Mouse (Mus musculus) urinary bladder, postnatal 14 days (tissue): ENCODE results near the gene 2010003K11Rik.

Experiments used
- DNase-seq: peaks from one replicate; pipeline ENCODE4 v3.0.0; 2021; ENCODE audit warnings: low spot score

Gene 2010003K11Rik

GRCm38 (mm10) chr19:4498062-4498933 lies at the start of gene 2010003K11Rik:
Gene 2010003K11Rik, minus strand, starts transcription at chr19:4498583.
- DNase-seq = no peak

GRCm38 (mm10) chr19:4547801-4548200 lies 49.4 kb upstream of the 2010003K11Rik start:
- DNase-seq = no peak

GRCm38 (mm10) chr19:4545841-4546240 lies 47.5 kb upstream of the 2010003K11Rik start:
- no peak for DNase-seq

GRCm38 (mm10) chr19:4545091-4545490 lies 46.7 kb upstream of the 2010003K11Rik start:
- no peak for DNase-seq

DNA sequence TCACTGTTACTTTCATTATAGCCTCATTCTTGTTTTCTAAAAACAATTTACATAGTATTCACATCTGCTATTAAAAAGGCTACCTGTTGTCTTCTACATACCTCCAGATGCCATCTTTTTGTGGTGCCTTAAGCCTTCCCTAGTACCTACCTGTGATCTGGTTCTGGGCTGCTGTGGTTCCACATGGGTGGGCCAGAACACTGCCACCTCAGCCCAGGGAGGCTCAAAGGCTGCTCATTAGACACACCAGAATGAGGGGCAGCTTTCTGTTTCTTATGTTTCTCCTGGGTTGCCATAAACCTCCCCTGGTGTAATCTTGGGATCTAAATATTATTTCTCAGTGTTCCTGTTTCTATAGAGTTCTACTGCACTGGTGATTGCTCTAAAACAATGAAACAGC lies 43.7 kb upstream of the 2010003K11Rik start:
- DNase-seq = no peak

GRCm38 (mm10) chr19:4540992-4541391 lies 42.6 kb upstream of the 2010003K11Rik start:
- no peak for DNase-seq

DNA sequence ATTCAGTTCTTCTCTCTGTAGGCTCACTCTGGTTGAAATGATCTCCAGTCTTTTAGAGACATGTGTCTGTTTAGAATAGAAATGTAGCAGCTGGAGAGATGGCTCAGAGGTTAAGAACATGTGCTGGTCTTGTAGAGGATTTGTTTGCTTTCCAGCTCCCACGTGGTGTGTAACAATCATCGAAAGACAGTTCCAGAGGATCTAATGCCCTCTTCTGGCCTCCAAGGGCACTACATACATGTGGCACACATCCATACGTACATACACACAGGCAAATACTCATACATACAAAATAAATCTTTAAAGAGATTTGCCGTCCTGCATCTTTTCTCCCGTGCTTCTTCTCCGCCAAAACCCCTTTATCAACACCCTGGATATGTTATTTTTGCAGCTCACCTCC lies 41.9 kb upstream of the 2010003K11Rik start:
- DNase-seq = no peak

DNA sequence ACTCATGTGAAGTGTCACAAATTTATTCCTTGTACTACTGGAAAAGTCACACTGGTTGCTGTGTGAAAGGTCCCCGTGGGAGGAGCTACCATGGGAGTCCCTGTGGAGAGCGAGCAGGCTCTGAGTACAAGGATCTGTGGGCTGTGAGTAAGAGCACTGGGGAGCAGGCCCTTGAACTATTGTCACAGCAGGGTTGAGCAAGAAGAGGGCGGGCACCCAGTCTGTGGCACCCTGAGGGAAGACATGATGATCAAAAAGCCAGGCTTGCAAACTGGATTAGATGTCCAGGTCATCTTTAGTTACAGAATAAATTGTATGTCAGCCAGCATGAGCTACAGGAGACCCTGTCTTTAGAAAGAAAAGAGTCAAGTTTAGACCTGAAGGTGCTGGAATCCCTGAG lies 38.2 kb upstream of the 2010003K11Rik start:
- DNase-seq = no peak

DNA sequence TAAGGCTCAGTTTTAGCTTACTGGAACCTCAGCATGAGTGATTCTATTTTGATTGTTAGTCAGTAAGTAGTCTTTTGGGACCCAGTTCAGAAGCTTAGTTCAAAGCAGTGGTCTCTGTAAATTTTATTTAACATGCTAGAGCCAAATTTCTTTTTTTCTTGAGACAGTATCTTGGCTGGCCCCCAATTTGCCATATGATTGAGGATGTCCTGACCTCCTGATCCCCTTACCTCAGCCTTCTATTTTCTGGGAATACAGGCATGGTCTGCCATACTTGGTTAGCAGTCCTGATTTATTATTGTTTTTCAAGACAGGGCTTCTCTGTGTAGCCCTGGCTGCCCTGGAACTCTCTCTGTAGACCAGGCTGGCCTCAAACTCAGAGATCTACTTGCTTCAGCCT lies 37.5 kb upstream of the 2010003K11Rik start:
- DNase-seq = no peak

- DNase-seq = no peak
Measured at GRCm38 (mm10) chr19:4534646-4535045, 36.3 kb upstream of the 2010003K11Rik start.

DNA sequence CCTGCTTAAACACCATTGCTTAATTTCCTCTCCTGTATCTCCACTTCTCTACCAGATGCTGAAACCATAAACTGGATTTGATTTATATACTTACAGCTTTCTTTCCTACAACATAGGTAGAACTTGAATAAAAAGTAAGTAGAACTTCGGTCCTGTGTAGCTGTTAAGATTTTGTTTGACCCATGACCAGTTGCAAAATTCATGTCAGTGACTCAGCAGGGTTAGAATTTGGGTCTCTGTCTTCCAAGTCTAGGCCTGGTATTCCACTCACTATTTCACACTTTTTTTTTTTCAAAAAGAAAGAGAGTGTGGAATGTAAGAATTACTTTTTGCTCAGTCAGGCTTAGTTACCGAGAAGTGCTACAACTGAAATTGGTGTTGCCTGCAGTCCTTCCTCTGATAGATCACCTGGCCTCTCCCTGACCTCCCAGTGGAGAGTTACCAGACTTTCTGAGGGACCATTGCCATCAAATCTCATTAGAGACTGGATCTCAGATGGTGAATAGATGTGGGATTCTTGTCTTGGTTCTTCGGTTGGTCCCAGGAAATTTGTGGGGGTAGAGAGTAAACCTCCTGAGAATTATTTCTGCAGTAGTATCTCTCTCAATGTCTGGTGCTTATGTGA lies 23.2 kb upstream of the 2010003K11Rik start:
- no peak for DNase-seq

GRCm38 (mm10) chr19:4517483-4517882 lies 19.1 kb upstream of the 2010003K11Rik start:
- no peak for DNase-seq

DNA sequence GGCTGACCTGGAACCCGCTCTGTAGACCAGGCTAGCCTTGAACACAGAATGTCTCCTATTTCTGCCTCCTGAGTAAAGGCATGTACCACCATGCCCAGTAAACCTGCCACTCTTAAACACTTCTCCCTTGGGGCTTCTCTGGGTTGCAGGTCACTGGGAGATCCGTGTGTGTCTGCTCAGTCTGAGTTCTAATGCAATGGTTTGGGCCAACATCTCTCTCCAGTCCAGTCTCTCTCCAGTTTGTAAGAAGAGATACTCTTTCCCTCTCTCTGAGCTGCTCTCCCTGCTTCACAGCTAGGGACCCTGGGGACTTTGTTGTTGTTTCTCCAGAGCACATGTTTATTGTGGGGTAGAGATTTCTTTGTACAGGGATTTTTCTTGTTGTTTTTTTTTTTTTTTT lies 17.9 kb upstream of the 2010003K11Rik start:
- no peak for DNase-seq

DNA sequence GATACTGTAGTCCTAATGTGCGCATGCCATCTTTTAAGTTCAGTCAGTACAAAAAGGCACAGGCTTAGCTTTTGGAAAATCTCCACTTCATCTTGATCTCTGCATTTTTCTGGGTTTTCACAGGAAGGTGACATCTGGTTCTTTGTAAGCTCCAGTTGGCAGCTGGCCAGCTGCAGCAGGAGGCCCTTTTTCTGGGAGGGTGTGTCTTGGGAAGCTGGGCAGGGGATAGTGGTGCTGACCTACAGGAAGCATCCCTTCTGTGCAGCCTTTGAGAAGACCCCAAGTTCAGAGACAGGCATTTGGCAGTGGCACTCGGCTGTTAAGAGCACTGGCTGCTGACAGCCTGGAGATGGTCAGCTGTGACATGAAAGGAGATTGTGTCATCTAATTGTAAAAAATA lies 17.4 kb upstream of the 2010003K11Rik start:
- no peak for DNase-seq

- DNase-seq = no peak
Measured at GRCm38 (mm10) chr19:4513236-4513858, 15.0 kb upstream of the 2010003K11Rik start.

DNA sequence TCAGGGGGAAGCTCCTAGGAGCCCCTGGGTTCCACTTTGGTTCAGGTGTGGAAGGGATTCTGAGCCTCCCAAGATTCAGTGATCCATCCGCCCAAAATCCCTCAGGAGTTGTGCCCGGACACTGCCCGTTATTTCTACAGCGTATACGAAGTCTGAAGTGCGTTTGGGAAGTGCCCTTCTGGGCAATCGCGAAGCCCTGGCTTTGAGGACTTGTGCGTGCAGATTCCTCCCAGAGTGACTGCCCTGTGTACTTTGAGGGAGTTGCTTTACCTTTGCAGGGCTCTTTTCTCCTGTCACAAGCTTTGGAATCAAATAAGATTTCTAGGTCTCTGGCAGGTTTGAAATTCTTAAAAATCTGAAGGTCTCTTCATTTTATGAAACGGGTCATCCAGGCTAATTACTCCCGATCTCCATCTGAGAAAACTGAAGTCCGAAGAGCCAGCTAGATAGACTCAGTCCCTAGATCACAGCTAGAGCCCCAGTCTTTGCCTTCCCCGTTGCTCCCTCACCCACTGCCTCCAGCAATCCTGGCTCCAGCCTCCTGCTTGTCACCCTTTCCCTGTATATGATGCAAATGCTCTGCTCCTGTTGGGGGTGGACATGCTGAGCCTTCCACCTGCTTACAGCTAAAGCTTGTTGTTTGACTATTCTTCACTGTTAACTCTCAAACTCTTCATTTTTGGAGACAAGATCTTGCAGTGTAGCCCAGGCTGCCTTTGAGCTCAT lies 12.9 kb upstream of the 2010003K11Rik start:
- no peak for DNase-seq

- peak; percentile 99 for DNase-seq
Measured at GRCm38 (mm10) chr19:4509986-4510963, 11.9 kb upstream of the 2010003K11Rik start, which contains the start of gene Pcx. Gene Pcx, plus strand, starts transcription at chr19:4510472.

GRCm38 (mm10) chr19:4507746-4508145 lies 9.4 kb upstream of the 2010003K11Rik start:
- DNase-seq = no peak

- DNase-seq = no peak
Measured at GRCm38 (mm10) chr19:4504830-4505229, 6.4 kb upstream of the 2010003K11Rik start.

- DNase-seq = no peak
Measured at GRCm38 (mm10) chr19:4502701-4503100, 4.3 kb upstream of the 2010003K11Rik start.
